Mouse (Mus musculus) retina, postnatal 7 days (tissue): Measurements from ENCODE around the gene Zdbf2.
"Not testable (repeated sequence)": the region's sequence is repeated elsewhere in the genome, so short reads cannot be mapped to it uniquely, and the experiment has no call there.

Experiments used
- DNase-seq: peaks from one replicate; pipeline ENCODE4 v3.0.0-alpha.2; 2012; ENCODE audit warnings: low read depth, low spot score

Zdbf2 gene

DNA sequence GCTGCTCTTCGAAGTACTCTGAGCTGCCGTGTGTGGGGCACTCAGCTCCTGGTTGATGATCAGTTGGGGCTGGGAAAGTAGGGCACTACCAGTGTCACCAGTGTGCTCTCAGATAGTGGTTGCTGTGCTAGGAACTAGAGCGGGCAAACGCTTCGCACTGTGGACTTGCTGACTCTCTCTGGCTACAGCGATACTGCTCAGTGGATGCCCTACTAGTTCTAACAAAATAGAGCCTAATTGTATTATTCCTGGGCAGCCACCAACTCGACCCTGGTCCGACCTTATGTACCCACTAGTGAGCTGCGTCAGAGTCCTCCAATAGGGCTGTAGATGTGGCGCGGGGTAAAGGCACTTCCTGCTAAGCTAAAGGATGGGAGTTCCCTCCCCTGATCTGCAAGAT lies 9.4 kb upstream of the Zdbf2 start:
- DNase-seq = no peak

DNA sequence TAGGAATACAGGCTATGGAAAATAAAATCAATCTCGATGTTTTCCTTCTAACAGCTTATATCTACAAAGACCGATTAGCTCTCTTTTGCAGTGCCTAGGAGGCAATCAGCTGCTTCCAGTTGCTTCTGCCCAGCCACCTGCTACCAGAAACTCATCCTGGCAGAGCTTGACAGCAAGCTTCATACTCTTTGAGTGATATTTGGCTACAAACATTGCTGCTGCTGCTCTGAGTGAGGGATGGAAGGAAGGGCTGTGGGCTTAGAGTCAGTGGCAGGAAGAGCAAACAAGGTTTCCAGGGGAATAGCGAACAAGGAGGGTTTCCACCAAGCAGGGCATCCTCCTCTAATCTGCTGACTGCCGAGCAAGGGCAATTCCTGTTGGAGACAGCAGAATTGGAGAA lies 7.6 kb upstream of the Zdbf2 start:
- DNase-seq = no peak

- DNase-seq = no peak
Observed at GRCm38 (mm10) chr1:63266121-63266520, 6.9 kb upstream of the Zdbf2 start.

GRCm38 (mm10) chr1:63266716-63267115 lies 6.3 kb upstream of the Zdbf2 start:
- no peak for DNase-seq

DNA sequence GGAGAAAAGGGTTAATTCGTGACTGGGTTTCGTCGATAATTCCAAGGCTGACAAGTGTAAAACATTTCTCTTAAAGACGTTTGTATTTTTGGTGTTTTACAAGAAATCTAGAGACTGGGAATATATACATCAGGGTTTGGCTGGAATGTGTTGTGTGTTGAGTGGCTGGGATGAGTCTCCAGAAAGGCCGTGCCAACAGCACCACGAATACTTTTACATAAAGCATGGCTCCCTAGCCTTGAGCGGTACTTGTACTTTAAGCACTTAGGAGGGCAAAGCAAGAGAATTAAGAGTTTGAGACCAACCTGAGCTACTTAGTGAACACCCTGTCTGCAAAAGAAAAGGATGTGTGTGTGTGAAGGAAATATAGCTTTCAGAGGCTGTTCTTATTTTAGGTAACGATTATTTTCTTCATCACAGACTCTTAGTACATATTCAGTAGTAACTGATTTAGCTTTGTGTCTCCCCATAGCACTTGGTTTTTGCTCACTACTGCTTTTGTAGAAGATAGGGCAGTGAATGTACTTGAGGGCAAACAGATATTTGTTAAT lies 865 bp upstream of the Zdbf2 start:
- no peak for DNase-seq

DNA sequence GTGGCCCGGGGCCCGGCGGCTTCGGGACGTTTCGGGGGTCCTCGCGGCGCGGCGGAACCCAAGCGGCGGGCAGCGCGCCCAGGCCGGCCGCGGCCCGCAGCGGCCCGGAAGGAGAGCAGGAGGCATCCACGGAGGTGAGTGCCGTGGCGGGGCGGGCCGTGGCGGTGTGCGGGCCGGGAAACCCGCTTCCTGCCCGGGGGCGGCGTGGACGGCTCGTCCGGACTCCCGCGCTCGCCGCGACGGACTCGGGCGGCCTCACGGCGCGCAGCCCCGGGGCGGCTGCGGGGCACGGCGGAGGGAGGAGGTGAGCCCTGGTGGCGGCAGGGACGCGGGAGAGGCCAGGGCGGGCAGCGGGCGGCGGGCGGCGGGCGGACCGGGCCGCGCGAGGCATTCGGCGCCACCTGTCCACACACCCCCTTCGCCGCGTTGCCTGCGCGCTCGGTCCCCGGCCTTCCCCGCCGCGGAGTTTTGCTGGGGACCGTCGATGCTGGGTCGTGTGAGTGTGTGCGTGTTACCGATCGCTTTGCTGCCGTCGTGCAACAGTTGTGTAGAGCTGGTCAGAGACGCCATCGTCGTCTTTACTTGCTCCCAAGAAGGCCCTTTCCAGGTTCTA lies 380 bp downstream of the Zdbf2 start:
- no peak for DNase-seq

DNA sequence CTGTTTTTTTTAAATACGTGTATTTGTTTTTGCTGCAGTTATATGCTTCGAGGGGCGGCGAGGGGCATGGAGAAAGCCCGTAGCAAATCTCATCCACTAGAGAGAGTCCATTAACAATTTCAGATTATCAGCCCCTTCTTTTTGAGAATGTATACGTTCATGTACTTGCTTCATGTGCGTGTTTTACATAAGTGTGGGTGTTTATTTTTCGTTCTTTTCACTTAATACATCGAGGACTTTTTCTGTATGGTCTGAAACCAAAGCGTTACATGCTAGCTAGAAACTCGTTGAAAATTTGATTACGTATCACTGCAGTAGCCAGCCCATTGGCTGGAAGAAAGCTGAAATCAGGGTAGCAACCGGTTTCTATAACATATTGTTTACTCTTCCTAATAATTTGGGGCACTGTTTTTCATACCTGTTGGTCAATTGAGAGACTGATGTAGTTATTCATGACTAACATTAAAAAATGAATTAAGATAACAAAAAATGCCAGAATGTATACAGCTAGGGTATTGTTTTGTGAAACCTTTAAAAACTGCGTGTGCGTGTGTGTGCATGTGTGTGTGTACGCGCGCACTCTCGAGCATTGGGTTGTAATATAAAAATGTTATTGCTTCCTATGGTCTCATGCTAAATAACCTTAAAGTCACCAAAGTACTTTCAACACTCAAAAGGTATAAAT lies 1.1 kb downstream of the Zdbf2 start:
- DNase-seq = no peak

DNA sequence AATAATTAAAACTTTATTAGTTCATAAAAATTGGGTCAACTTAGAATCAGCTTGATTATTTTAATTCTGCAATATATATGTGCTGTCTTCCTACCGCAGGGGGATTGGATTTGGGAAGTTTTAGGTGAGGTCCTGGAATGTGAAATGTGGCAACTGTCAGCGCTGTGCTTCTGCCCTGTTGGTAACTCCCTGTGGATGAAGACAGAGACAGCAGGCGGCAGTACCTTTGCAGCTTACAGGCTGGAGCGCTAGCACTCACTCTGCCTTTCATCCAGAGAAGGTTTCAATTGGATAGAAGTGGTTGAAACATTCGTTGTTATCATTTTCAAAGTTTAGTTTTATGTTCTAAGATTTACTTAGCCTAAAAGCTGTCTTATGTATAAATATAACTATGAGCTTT lies 5.0 kb downstream of the Zdbf2 start:
- DNase-seq = no peak

- DNase-seq = no peak
Observed at GRCm38 (mm10) chr1:63293965-63294364, 20.9 kb downstream of the Zdbf2 start.

GRCm38 (mm10) chr1:63309661-63310060 lies 36.6 kb downstream of the Zdbf2 start:
- no peak for DNase-seq

DNA sequence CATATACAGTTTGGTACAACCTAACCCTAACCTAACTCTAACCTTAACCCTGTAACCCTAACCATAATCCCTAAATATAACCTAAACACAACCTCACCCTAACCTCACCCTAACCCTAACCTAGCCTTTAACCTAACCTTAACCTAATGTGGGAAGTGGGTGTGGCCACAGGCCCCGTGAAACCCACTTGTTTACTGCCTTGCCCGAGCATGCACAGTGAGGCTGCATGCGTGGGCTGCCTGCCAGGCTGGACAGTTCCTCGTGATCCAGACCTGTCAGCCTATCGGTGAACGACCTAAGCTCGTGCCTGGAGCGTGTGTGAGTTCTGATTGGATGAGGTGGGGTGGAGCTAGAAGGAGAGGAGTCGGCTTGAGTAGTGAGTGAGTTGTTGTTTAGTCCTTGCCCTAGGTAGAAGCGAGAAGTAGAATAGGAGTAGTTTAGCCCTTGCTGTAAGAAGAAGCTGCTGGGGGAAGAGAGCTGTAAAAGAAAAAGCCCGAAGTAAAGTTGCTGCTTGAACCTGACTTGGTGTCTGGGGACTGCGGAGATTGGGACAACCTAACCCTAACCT lies 50.6 kb downstream of the Zdbf2 start:
- DNase-seq = not testable (repeated sequence)
